Mouse (Mus musculus) hindbrain, embryonic 13.5 days (tissue): ENCODE data around the gene Ccdc65. TPM values are rescaled to one million over a fixed set of nuclear protein-coding genes. Genes with fewer than 3 reads are reported as not detected.

Experiments
- ATAC-seq: fragments of 200-750 bp; cut with Nextera tagmentation; 2 replicates; pipeline ENCODE4 v1.8.0; 2017; ENCODE audit warnings: moderate TSS enrichment; ENCODE audit not compliant: low FRiP score
- H3K27ac ChIP-seq: fragments of 300-500 bp; sonication (generic); 2 replicates; pipeline ENCODE4 v1.5.1; 2015; ENCODE audit warnings: inconsistent platforms, mild to moderate bottlenecking, moderate library complexity
- H3K27me3 ChIP-seq: fragments of 300-500 bp; sonication (generic); 2 replicates; pipeline ENCODE4 v1.6.1; 2015; ENCODE audit warnings: mild to moderate bottlenecking, inconsistent platforms
- H3K36me3 ChIP-seq: fragments of 300-500 bp; sonication (generic); 2 replicates; pipeline ENCODE4 v1.6.1; 2015; ENCODE audit warnings: mild to moderate bottlenecking, inconsistent platforms
- H3K4me1 ChIP-seq: fragments of 300-500 bp; sonication (generic); replicated peaks from 2 replicates; pipeline ENCODE4 v1.6.1; 2015; ENCODE audit warnings: inconsistent platforms
- H3K4me2 ChIP-seq: fragments of 300-500 bp; sonication (generic); 2 replicates; pipeline ENCODE4 v1.6.1; 2015; ENCODE audit warnings: inconsistent platforms, mild to moderate bottlenecking, moderate library complexity
- H3K4me3 ChIP-seq: fragments of 300-500 bp; sonication (generic); 2 replicates; pipeline ENCODE4 v1.5.1; 2015; ENCODE audit warnings: mild to moderate bottlenecking, inconsistent platforms
- H3K9ac ChIP-seq: fragments of 300-500 bp; sonication (generic); 2 replicates; pipeline ENCODE4 v1.6.1; 2015; ENCODE audit warnings: mild to moderate bottlenecking, inconsistent platforms
- H3K9me3 ChIP-seq: fragments of 300-500 bp; sonication (generic); 2 replicates; pipeline ENCODE4 v1.6.1; 2016; ENCODE audit warnings: inconsistent platforms
- WGBS: fragments of 180-500 bp; shearing (Covaris S2); methylation state at CpG from one replicate; pipeline ENCODE4 v1.1.7; 2015; 5-methylcytosine and 5-hydroxymethylcytosine counted together
- polyA plus RNA-seq: library from polyadenylated mRNA; unstranded; fragments of >200 nt; fragmentation: Nextera tagmentation; extraction: Ambion mirVana; gene quantifications from 2 replicates; pipeline ENCODE4 v1.2.1, GENCODE M21; 2015

The Ccdc65 gene
- polyA plus RNA-seq, 1 experiment from 2014 or later, result 4.3 TPM

GRCm38 (mm10) chr15:98699190-98700105 is 8.6 kb upstream of the Ccdc65 start:
- Histone ChIP-seq H3K4me1 (peaks cover 9% of the 10 kb centered on the region), H3K9me3 (no peaks in the 10 kb centered on the region), H3K4me2 (peak overlapping the region; percentile 63), H3K9ac (peak overlapping the region; percentile 60), H3K4me3 (peak overlapping the region; percentile 43), H3K27me3 (peaks cover 38% of the 10 kb centered on the region), H3K36me3 (no peaks in the 10 kb centered on the region), H3K27ac (peak overlapping the region; percentile 50)
- WGBS, result 5% methylated on average over 40 of the region's 40 CpGs
- peak; percentile 93 for ATAC-seq

GRCm38 (mm10) chr15:98704312-98704711 is 3.7 kb upstream of the Ccdc65 start:
- Histone ChIP-seq H3K36me3 (no peaks in the 10 kb centered on the region), H3K9ac (no peak overlapping the region), H3K4me3 (no peak overlapping the region), H3K4me2 (no peak overlapping the region), H3K27ac (no peak overlapping the region), H3K27me3 (peaks cover 56% of the 10 kb centered on the region), H3K4me1 (peaks cover 11% of the 10 kb centered on the region), H3K9me3 (no peaks in the 10 kb centered on the region)
- WGBS, result 72% methylated on average over 9 of the region's 9 CpGs
- ATAC-seq, result no peak

GRCm38 (mm10) chr15:98710442-98710841 is 2.4 kb downstream of the Ccdc65 start:
- Histone ChIP-seq H3K36me3 (no peaks in the 10 kb centered on the region), H3K4me1 (peaks cover 4% of the 10 kb centered on the region; the same call in 1 of the 2 replicates), H3K9me3 (no peaks in the 10 kb centered on the region), H3K27ac (no peak overlapping the region), H3K4me2 (no peak overlapping the region), H3K27me3 (peaks cover 16% of the 10 kb centered on the region), H3K4me3 (no peak overlapping the region), H3K9ac (no peak overlapping the region)
- 15% methylated on average over 9 of the region's 9 CpGs for WGBS
- ATAC-seq, result no peak

- H3K4me3 ChIP-seq, result no peak overlapping the region
- H3K9ac ChIP-seq, result no peak overlapping the region
- 74% methylated on average over 5 of the region's 5 CpGs for WGBS
- no peaks in the 10 kb centered on the region for H3K36me3 ChIP-seq
- no peak overlapping the region for H3K27ac ChIP-seq
- no peaks in the 10 kb centered on the region for H3K9me3 ChIP-seq
- no peak overlapping the region for H3K4me2 ChIP-seq
- no peak for ATAC-seq
- peaks cover 9% of the 10 kb centered on the region; the same call in 1 of the 2 replicates for H3K27me3 ChIP-seq
- no peaks in the 10 kb centered on the region for H3K4me1 ChIP-seq
These were observed 6.2 kb downstream of the Ccdc65 start for GRCm38 (mm10) chr15:98714230-98714652.

- Histone ChIP-seq H3K9ac (no peak overlapping the region), H3K36me3 (no peaks in the 10 kb centered on the region), H3K4me2 (no peak overlapping the region), H3K4me3 (no peak overlapping the region), H3K27me3 (peaks cover 18% of the 10 kb centered on the region; the same call in 1 of the 2 replicates), H3K27ac (no peak overlapping the region), H3K9me3 (no peaks in the 10 kb centered on the region), H3K4me1 (no peaks in the 10 kb centered on the region)
- 72% methylated on average over 16 of the region's 16 CpGs for WGBS
- no peak for ATAC-seq
These were observed 9.3 kb downstream of the Ccdc65 start for GRCm38 (mm10) chr15:98717301-98717700.

DNA sequence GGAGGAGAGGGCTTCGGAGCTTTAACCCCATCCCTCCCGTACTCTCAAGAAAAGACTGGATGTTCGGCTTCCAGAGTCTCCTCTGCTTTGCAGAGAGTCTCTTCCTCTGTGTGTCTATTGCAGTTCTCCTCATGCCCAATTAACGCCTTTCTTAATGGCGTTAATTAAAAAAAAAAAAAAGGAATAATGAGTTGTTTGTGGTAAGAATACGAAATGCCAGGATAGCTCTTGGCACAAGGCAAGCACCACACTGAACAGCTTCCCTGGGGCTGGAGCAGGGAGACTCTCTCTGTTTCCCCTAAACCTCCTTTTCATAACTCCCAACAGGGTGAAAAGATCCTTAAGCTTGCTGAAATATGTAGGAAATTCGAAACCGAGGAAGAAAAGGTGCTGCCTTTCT is 14.2 kb downstream of the Ccdc65 start:
- H3K4me2 ChIP-seq, result no peak overlapping the region
- WGBS, result 81% methylated on average over 8 of the region's 8 CpGs
- no peak overlapping the region for H3K27ac ChIP-seq
- peaks cover 50% of the 10 kb centered on the region for H3K27me3 ChIP-seq
- no peak overlapping the region for H3K9ac ChIP-seq
- no peak for ATAC-seq
- no peak overlapping the region for H3K4me3 ChIP-seq
- peaks cover 12% of the 10 kb centered on the region for H3K4me1 ChIP-seq
- H3K9me3 ChIP-seq, result no peaks in the 10 kb centered on the region
- no peaks in the 10 kb centered on the region for H3K36me3 ChIP-seq

- H3K4me2 ChIP-seq, result no peak overlapping the region
- H3K9me3 ChIP-seq, result no peaks in the 10 kb centered on the region
- WGBS, result 67% methylated on average over 14 of the region's 14 CpGs
- no peak for ATAC-seq
- peaks cover 54% of the 10 kb centered on the region for H3K27me3 ChIP-seq
- no peak overlapping the region for H3K4me3 ChIP-seq
- no peaks in the 10 kb centered on the region for H3K36me3 ChIP-seq
- no peak overlapping the region for H3K9ac ChIP-seq
- no peak overlapping the region for H3K27ac ChIP-seq
- H3K4me1 ChIP-seq, result peaks cover 18% of the 10 kb centered on the region
These were observed 14.8 kb downstream of the Ccdc65 start for GRCm38 (mm10) chr15:98722854-98723253.

- no peaks in the 10 kb centered on the region for H3K36me3 ChIP-seq
- 29% methylated on average over 19 of the region's 19 CpGs for WGBS
- H3K4me2 ChIP-seq, result peak overlapping the region; percentile 30
- H3K4me1 ChIP-seq, result peaks cover 25% of the 10 kb centered on the region
- no peak overlapping the region for H3K9ac ChIP-seq
- ATAC-seq, result no peak
- no peak overlapping the region for H3K4me3 ChIP-seq
- no peaks in the 10 kb centered on the region for H3K9me3 ChIP-seq
- peaks cover 65% of the 10 kb centered on the region for H3K27me3 ChIP-seq
- H3K27ac ChIP-seq, result no peak overlapping the region
These were observed 16.4 kb downstream of the Ccdc65 start for GRCm38 (mm10) chr15:98724441-98724840.

GRCm38 (mm10) chr15:98726079-98726478 is 18.1 kb downstream of the Ccdc65 start:
- H3K27me3 ChIP-seq, result peaks cover 65% of the 10 kb centered on the region

GRCm38 (mm10) chr15:98726746-98727145 is 18.7 kb downstream of the Ccdc65 start:
- no peak overlapping the region for H3K27ac ChIP-seq
- H3K9me3 ChIP-seq, result no peaks in the 10 kb centered on the region
- peak overlapping the region; percentile 66; the same call in 1 of the 2 replicates for H3K9ac ChIP-seq
- 54% methylated on average over 7 of the region's 7 CpGs for WGBS
- peaks cover 62% of the 10 kb centered on the region for H3K27me3 ChIP-seq
- no peak for ATAC-seq
- peak overlapping the region; percentile 46; the same call in 1 of the 2 replicates for H3K4me3 ChIP-seq
- H3K36me3 ChIP-seq, result no peaks in the 10 kb centered on the region
- peaks cover 25% of the 10 kb centered on the region for H3K4me1 ChIP-seq
- H3K4me2 ChIP-seq, result peak overlapping the region; percentile 86

More at GRCm38 (mm10) chr15:98726079-98726478, 18.1 kb downstream of the Ccdc65 start:
- 78% methylated on average over 4 of the region's 4 CpGs for WGBS
- H3K4me3 ChIP-seq, result no peak overlapping the region
- H3K4me1 ChIP-seq, result peaks cover 25% of the 10 kb centered on the region
- no peak for ATAC-seq
- H3K9me3 ChIP-seq, result no peaks in the 10 kb centered on the region
- no peak overlapping the region for H3K4me2 ChIP-seq
- no peaks in the 10 kb centered on the region for H3K36me3 ChIP-seq
- H3K9ac ChIP-seq, result no peak overlapping the region
- no peak overlapping the region for H3K27ac ChIP-seq

GRCm38 (mm10) chr15:98727443-98728321 is 19.7 kb downstream of the Ccdc65 start, which contains the start of gene Fkbp11:
Fkbp11 (minus strand) TSS chr15:98728198.
- Histone ChIP-seq H3K4me2 (peak within 1 kb of the TSS; percentile 86), H3K36me3 (no peaks in the 10 kb centered on the region), H3K9ac (peak within 1 kb of the TSS; percentile 66), H3K27ac (no peak within 1 kb of the TSS), H3K4me1 (peaks cover 25% of the 10 kb centered on the region), H3K27me3 (peaks cover 57% of the 10 kb centered on the region), H3K4me3 (peak within 1 kb of the TSS; percentile 46), H3K9me3 (no peaks in the 10 kb centered on the region)
- WGBS, result under 1% methylated on average over 39 of the region's 39 CpGs
- ATAC-seq, result peak; percentile 79

- Histone ChIP-seq H3K36me3 (no peaks in the 10 kb centered on the region), H3K9me3 (no peaks in the 10 kb centered on the region), H3K4me3 (peak overlapping the region; percentile 46), H3K4me1 (peaks cover 25% of the 10 kb centered on the region), H3K27ac (no peak overlapping the region), H3K4me2 (peak overlapping the region; percentile 86), H3K9ac (no peak overlapping the region), H3K27me3 (peaks cover 51% of the 10 kb centered on the region)
- no peak for ATAC-seq
- WGBS, result 38% methylated on average over 9 of the region's 9 CpGs
These were observed 20.4 kb downstream of the Ccdc65 start for GRCm38 (mm10) chr15:98728366-98728765.
